Mouse (Mus musculus) midbrain, embryonic 14.5 days (tissue): Measurements from ENCODE around the gene Impad1. TPM values are rescaled to one million over a fixed set of nuclear protein-coding genes. Genes with fewer than 3 reads are reported as not detected.

Experiments used
- ATAC-seq: fragments of 200-750 bp; cut with Nextera tagmentation; 2 replicates; pipeline ENCODE4 v1.8.0; 2017; ENCODE audit warnings: moderate number of reproducible peaks, moderate library complexity; ENCODE audit not compliant: low FRiP score, low TSS enrichment
- DNase-seq: peaks from one replicate; pipeline ENCODE4 v3.0.0-alpha.2; 2015
- H3K27ac ChIP-seq: fragments of 300-500 bp; sonication (generic); replicated peaks from 2 replicates; pipeline ENCODE4 v1.5.1; 2014; ENCODE audit warnings: mild to moderate bottlenecking, low read depth, low read length, moderate library complexity
- H3K27me3 ChIP-seq: fragments of 300-500 bp; sonication (generic); 2 replicates; pipeline ENCODE4 v1.6.1; 2014; ENCODE audit warnings: low read length, control low read depth, mixed read lengths; ENCODE audit not compliant: control insufficient read depth, insufficient read depth
- H3K36me3 ChIP-seq: fragments of 300-500 bp; sonication (generic); 2 replicates; pipeline ENCODE4 v1.6.1; 2014; ENCODE audit warnings: low read length, control low read depth; ENCODE audit not compliant: control insufficient read depth, insufficient read depth
- H3K4me1 ChIP-seq: fragments of 300-500 bp; sonication (generic); 2 replicates; pipeline ENCODE4 v1.6.1; 2014; ENCODE audit warnings: mild to moderate bottlenecking, antibody characterized with exemption, low read length, control low read depth; ENCODE audit not compliant: control insufficient read depth, insufficient read depth
- H3K4me2 ChIP-seq: fragments of 300-500 bp; sonication (generic); 2 replicates; pipeline ENCODE4 v1.6.1; 2014; ENCODE audit warnings: mild to moderate bottlenecking, low read length, moderate library complexity
- H3K4me3 ChIP-seq: fragments of 300-500 bp; sonication (generic); replicated peaks from 2 replicates; pipeline ENCODE4 v1.5.1; 2014; ENCODE audit warnings: low read depth, low read length
- H3K9ac ChIP-seq: fragments of 300-500 bp; sonication (generic); replicated peaks from 2 replicates; pipeline ENCODE4 v1.6.1; 2014; ENCODE audit warnings: mild to moderate bottlenecking, low read length, moderate library complexity
- H3K9me3 ChIP-seq: fragments of 300-500 bp; sonication (generic); 2 replicates; pipeline ENCODE4 v1.6.1; 2016; ENCODE audit warnings: low read length, control low read depth, mixed read lengths; ENCODE audit not compliant: control insufficient read depth
- WGBS: fragments of 180-500 bp; shearing (Covaris S2); extraction: QIAGEN DNeasy Blood & Tissue Kit; methylation state at CpG from one replicate; pipeline ENCODE4 v1.1.7; 2014; 5-methylcytosine and 5-hydroxymethylcytosine counted together
- polyA plus RNA-seq: library from polyadenylated mRNA; unstranded; fragments of >200 nt; fragmentation: Nextera tagmentation; extraction: Ambion mirVana; gene quantifications from 2 replicates; pipeline ENCODE4 v1.2.1, GENCODE M21; 2014

The Impad1 gene
- polyA plus RNA-seq, 1 experiment from 2014 or later: 56.0 TPM

- DNase-seq (no peak), ATAC-seq (no peak)
Measured at GRCm38 (mm10) chr4:4723821-4724220, 69.3 kb downstream of the Impad1 start.

GRCm38 (mm10) chr4:4722081-4722480, 71.1 kb downstream of the Impad1 start:
- no peak overlapping the region for H3K4me2 ChIP-seq
- DNase-seq: no peak
- no peaks in the 10 kb centered on the region for H3K36me3 ChIP-seq
- no peak overlapping the region for H3K27ac ChIP-seq
- no peak for ATAC-seq
- no peak overlapping the region for H3K4me3 ChIP-seq
- no peaks in the 10 kb centered on the region for H3K9me3 ChIP-seq
- 28% methylated on average over 1 of the region's 1 CpGs for WGBS
- H3K9ac ChIP-seq: no peak overlapping the region
- H3K4me1 ChIP-seq: no peaks in the 10 kb centered on the region
- no peaks in the 10 kb centered on the region for H3K27me3 ChIP-seq

More at GRCm38 (mm10) chr4:4723821-4724220, 69.3 kb downstream of the Impad1 start:
- Histone ChIP-seq H3K27ac (no peak overlapping the region), H3K27me3 (no peaks in the 10 kb centered on the region), H3K4me2 (no peak overlapping the region), H3K4me3 (no peak overlapping the region), H3K36me3 (no peaks in the 10 kb centered on the region), H3K9ac (no peak overlapping the region), H3K4me1 (no peaks in the 10 kb centered on the region), H3K9me3 (no peaks in the 10 kb centered on the region)
- WGBS: 90% methylated on average over 8 of the region's 8 CpGs

GRCm38 (mm10) chr4:4717763-4718347, 75.3 kb downstream of the Impad1 start:
- no peak for ATAC-seq
- no peak overlapping the region for H3K4me2 ChIP-seq

More at GRCm38 (mm10) chr4:4717763-4718347, 75.3 kb downstream of the Impad1 start:
- Histone ChIP-seq H3K4me1 (no peaks in the 10 kb centered on the region), H3K36me3 (no peaks in the 10 kb centered on the region), H3K9me3 (no peaks in the 10 kb centered on the region), H3K27ac (no peak overlapping the region), H3K27me3 (no peaks in the 10 kb centered on the region), H3K4me3 (no peak overlapping the region), H3K9ac (no peak overlapping the region)
- 76% methylated on average over 4 of the region's 4 CpGs for WGBS
- DNase-seq: peak; percentile 71
